Mouse (Mus musculus) T-helper 17 cell (primary cell): ENCODE results near the gene Zbtb25.

Experiments
- in situ Hi-C, 2 experiments: fragments of 300-600 bp; cut with MboI, MseI; formaldehyde crosslinking; loops; 1 replicate in 1 of 2; 2 replicates in 1 of 2; pipeline ENCODE4 v1.15.1; 2025; ENCODE audit warnings: high pct_unique_total_duplicates in 2 of 2

Gene Zbtb25

DNA sequence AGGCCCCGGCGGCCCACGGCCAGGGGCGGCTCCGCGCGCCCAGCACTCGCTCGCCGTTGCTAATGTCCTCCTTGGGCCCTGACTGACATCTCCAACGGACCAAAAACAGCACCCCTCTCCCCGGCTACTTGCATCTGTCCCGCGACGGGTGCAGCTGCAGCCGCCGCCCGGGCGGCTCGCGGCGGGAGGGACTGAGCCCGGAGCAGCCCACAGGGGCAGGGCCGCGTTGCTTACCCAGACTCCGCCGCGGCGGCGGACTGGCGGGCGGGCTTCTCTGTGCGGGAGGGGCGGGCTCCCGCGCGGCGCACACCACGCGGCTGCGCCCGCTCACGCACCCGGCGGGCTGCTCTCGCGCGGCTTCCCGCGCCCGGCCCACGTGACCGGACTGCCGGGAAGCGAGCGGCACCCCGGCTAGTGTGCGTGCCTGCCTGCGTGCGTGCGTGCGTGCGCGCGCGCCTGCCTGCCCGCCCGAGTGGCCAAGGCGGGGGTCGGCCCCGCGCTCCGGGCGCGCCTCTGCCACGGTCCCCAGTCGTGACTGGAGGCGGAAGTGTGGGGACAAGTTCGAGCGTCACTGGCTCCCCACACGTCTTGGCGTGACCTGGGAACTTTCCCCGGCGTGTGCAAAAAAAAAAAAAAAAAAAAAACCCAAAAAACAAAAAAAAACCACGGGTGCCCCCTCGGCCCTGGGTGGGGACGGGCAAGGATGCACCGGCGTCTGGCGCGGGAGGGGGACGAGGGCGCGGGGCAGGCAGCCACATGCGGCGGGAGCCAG lies at the start of gene Zbtb25:
Gene Zbtb25 (minus strand): TSS at position 397 of the 772 bp plus-strand sequence.
- in situ Hi-C loops: loop anchor here in 1 of 2 experiments (25.0 kb wide), 1 partner anchor 1082 kb away; no protein-coding TSS in a partner anchor

DNA sequence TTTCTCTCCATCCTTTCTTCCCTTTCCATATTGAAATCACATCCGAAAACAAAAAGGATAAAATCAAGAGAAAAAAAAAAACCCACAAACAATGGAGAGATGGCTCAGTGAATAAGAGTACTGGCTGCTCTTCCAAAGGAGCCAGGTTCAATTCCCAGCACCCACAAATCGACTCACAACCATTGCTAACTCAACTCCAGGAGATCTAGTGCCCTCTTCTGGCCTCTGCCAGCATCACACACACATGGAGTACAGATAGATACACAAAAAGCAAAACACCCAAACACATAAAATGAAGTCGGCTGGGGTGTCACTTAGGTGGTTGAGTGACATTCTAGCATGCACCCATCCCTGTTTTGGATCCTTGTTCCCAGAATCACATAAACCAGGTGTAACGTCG lies 48.9 kb upstream of the Zbtb25 start:
- in situ Hi-C loops: no loop called here

DNA sequence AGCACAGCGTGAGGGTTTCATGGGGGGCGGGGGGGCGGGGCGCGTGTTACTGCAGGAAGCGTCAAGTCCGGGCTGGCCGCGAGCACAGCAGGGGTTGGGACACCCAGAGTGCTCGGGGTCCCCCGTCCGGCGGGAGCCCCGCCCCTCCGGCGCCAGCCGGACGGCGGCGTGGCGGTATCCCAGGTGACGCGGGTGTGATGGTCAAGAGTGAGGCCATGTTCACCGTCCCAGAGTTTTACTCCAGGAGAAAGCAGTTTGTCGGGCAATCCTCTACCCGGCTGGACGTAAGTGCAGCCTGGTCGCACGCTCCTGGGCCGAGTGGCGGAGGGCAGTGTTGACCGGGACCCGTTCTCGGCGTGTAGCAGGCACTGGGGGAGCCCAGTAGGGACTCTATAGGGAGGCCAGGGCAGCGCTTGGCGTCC lies 48.0 kb upstream of the Zbtb25 start, which contains the start of gene Ppp1r36:
Gene Ppp1r36 (plus strand): TSS at position 106 of the 422 bp plus-strand sequence.
- in situ Hi-C loops: no loop called here

DNA sequence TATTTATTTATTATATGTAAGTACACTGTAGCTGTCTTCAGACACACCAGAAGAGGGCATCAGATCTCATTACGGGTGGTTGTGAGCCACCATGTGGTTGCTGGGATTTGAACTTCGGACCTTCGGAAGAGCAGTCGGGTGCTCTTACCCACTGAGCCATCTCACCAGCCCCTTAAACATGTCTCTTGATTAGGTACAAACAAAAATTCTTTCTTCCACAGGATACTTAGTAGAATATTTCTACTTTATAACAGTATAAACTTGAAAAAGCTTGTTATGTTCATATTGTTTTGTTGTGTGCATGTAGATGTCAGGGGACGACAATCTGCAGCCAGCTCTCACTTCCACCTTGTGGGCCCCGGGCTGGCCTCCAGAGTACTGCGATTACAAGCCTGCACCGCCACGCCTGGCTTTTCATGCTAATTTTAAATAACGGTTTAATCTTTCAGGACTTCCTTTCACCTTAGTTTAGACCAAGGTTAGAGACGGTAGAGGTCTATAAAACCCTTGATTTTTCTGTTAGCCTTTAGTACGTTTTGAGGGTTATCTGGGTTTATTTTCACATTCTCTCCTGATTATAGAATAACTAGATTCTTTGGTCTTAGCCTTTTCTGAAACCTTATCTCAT lies 46.1 kb upstream of the Zbtb25 start:
- in situ Hi-C loops: no loop called here

DNA sequence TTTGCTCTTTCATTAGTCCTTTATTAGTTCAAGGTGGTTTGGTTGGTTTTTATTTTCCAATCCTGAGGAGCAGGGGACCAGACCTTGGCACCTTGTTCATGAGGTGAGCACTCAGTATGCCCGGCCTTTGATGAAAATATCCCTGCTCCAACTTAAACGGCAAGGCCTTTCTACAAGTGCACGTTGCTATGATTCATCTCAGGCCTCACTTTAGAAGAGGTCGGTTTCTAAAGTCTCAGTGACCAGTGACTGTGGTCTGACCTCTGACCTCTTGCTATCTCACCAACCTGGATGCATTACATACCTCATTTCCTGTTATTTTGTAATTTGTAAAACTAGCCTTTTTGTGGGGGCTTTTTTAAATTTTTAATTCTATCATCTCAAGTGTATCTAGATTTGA lies 39.8 kb upstream of the Zbtb25 start:
- in situ Hi-C loops: no loop called here

DNA sequence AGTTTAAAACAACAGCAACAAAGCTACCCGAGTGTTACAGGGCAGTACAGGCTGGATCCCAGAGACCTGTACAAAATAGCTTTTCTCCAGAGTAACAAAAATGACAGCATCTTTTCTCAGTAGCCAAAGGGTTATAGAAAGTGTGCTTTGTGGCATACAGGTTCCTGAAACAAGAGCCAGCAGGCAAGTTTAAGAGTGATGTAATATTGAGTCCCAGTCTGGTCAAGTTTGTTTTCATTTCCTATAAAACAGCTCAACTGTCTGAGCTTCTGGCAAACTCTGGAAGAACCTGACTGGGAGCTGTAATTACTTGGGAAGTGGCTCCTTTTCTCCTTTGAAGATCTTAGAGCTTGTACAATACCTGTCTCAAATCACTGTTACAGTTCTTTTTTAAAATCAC lies 37.8 kb upstream of the Zbtb25 start:
- in situ Hi-C loops: no loop called here

DNA sequence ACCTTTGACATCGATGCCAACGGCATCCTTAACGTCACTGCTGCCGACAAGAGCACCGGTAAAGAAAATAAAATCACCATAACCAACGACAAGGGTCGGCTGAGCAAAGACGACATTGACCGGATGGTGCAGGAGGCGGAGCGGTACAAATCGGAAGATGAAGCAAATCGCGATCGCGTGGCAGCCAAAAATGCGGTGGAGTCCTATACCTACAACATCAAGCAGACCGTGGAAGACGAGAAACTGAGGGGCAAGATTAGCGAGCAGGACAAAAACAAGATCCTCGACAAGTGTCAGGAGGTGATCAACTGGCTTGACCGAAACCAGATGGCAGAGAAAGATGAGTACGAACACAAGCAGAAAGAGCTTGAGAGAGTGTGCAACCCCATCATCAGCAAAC lies 36.6 kb upstream of the Zbtb25 start:
- in situ Hi-C loops: no loop called here

DNA sequence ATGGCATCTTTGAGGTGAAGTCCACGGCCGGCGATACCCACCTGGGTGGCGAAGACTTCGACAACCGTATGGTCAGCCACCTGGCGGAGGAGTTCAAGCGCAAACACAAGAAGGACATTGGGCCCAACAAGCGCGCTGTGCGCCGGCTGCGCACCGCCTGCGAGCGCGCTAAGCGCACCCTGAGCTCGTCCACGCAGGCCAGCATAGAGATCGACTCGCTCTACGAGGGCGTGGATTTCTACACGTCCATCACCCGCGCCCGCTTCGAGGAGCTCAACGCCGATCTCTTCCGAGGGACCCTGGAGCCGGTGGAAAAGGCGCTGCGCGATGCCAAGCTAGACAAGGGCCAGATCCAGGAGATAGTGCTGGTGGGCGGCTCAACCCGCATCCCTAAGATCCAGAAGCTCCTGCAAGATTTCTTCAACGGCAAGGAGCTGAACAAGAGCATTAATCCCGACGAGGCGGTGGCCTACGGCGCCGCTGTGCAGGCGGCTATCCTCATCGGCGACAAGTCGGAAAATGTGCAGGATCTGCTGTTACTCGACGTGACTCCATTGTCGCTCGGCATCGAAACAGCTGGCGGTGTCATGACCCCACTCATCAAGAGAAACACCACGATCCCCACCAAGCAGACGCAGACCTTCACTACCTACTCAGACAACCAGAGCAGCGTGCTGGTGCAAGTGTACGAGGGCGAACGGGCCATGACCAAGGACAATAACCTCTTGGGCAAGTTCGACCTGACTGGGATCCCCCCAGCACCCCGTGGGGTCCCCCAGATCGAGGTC lies 36.0 kb upstream of the Zbtb25 start:
- in situ Hi-C loops: no loop called here

DNA sequence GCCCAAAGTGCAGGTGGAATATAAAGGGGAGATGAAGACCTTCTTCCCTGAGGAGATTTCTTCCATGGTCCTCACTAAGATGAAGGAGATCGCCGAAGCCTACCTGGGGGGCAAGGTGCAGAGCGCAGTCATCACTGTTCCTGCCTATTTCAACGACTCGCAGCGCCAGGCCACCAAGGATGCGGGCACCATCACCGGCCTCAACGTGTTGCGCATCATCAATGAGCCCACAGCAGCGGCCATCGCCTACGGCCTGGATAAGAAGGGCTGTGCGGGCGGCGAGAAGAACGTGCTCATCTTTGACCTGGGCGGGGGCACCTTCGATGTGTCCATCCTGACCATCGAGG lies 35.4 kb upstream of the Zbtb25 start:
- in situ Hi-C loops: no loop called here

DNA sequence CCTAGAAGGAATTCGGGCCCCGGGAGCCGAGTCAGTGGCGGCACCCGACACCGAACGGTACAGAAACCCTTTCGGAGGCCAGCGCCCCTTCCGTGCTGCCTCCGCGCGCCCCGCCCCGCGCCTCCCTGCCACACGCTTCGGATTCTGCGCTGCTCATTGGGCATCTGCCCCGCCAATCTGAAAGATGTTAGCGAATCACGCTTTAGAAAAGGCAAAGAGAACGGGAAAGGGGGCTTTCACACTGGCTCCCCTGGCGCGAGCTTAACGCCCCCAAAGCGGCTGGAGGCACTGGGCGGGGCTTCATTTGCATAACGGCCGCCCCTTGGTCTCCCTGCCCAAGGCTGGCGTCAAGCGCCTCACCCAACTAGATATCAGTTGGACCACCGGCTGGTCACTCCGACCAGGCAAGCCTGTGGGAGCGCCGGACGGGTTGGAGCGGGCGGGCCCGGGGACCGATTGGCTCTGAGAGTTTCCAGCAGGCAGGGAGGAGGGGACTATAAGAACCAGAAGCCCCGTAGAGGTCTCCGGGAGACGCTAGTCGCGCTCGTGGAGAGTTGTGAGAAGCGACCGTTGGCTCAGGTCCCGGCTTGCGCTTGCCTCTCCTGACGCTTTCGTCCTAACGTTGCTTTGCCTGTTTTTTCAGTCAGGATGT lies 34.6 kb upstream of the Zbtb25 start, which contains the start of gene Hspa2:
Gene Hspa2 (plus strand): TSS at position 291 of the 652 bp plus-strand sequence.
- in situ Hi-C loops: no loop called here

DNA sequence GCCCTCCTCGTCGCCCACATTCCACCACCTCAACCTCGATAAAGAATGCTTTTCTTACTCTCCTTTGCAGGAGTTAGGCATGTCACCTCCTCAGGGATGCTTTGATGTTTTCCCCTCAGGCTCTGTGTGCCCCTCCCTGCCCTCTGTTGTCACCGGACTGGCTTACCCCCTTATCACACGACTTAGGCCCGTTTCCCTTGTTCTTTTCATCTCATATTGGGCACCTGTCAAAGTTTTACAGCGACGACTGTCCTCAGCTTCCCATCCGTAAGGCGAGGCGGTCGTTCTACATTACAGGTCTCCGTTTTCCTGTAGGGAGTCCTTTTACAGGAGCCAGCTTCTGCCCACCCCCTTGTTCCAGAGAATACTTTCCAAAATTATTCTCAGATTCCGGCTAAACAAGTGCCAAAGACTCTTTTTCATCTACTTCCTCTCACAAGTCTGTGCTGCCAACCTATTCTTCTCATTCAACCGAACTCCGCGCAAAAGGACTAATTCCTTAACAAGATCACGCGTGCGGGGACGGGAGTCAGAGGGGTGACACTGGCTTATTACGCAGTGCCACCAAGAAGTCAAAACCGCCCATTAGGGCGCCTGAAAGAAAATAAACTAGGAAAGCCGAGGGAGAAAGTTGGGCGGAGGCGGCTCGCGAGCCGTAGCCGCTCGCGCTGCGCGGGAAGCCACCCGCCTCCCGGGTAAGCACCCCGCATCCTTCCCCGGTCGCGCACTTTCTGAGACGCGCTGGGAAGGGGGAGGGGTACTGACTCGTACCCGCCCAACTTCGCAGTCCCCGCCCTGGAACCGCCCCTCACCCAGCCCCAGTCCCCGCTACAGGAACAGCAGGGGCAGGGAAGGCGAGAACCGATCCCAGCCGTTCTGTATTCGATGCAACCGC lies 33.8 kb upstream of the Zbtb25 start:
- in situ Hi-C loops: no loop called here

DNA sequence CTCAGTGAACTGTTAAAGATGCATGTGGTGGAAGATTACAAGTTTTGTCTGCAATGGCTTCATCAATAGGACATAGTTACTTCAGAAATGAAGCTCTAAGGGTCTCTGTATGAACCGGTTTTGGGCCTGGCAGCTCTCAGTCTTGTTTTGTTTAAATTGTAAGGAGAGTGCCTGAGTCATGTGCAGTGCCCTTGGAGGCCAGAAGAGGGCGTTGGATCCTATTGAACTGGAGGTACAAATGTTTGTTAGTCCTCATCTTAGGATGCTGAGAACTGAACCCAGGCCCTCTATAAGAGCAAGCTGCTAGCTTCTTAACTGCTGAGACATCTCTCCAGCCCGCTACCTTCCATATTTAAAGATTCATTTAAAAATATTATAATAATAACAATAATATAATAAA lies 32.3 kb upstream of the Zbtb25 start:
- in situ Hi-C loops: no loop called here

DNA sequence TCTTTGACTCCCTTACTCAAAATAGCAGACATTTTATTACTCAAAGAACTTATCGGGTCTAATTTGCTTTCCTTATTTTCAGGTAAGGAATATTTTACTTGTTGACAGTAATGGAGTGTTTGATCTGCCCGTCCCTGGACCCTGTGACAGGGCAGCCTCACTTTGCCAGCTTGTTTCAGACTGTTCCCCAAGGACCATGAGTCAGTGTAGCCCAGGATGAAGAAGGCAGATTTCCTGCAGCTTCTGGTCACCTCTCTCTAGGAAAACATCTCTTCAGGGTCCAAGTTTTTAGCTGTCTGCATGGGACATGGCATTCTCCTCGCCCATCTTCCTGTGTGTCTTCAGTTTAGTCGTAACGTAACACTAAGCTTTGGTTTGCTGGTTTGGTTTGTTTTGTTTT lies 27.9 kb upstream of the Zbtb25 start:
- in situ Hi-C loops: loop anchor here (5.0 to 10.0 kb wide), 2 partner anchors 65 to 722 kb away; no protein-coding TSS in a partner anchor

DNA sequence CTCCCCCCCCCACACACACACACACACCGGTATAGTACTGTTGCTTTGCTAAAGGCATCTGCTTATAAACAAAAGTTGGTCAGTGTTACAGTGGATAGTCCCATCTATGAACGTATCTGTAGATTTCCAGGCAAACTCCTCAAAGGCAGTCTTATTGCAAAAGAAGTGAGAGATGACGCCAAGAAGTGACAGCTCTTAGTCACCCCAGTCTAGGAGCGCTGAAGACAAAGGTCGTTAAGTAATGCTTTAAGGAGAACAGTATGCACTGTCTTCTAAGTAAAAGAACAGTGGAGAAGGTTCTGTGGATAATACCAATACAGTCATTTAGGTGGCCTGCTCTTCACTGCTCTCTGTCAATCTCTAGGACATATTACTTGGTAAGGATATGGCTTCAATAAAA lies 23.6 kb upstream of the Zbtb25 start:
- in situ Hi-C loops: loop anchor here in 1 of 2 experiments (10.0 kb wide), 1 partner anchor 718 kb away; no protein-coding TSS in a partner anchor

DNA sequence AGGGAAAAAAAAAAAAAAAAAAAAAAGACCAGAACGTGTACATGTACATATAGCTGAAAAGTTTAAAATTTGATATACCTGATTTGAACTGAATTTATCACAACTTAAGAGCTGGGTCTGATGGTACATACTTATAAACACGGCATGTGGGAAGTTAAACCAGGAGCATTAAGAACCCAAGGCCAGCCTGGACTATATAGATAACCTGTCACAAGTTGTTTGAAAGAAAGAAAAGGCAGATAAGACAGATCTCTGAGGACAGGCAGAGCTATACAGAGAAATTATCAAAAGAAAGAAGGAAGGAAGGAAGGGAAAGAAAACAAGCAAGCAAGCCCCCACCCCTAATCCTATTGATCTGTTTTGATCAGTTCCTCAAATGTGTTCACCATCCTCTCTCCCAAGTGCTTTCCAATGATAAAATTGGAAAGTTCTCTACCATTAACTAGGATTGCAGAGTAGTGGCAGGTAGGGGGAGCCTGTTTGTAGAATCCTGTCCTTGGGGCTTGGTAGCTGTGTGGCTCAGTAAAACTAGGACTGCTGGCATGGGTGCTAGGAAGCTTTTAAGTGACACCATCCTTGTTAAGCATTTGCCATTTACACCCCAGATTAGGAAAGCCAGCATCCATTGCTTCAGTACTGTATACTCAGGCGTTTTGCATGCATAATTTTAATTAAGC lies 22.3 kb upstream of the Zbtb25 start:
- in situ Hi-C loops: loop anchor here in 1 of 2 experiments (10.0 kb wide), 1 partner anchor 717 kb away; no protein-coding TSS in a partner anchor

DNA sequence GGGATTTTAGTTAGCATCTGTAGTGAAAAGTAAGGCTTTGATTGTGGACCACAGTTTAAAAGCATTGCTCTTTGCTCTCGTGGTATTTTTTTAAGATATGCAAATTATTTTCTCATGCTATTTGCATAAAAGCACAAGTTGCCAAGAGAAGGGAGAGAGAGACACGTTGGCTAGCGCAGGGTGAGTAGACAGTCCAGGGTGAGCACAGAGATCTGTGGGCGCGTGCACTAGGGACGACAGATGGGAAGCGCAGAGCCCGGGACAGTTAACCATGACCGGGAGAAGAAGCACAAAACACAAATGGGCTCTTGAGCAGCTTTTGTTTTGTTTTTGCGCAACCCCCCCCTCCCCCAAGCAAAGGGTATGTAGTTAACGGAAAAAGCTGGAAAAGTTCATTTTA lies 19.4 kb upstream of the Zbtb25 start:
- in situ Hi-C loops: no loop called here

DNA sequence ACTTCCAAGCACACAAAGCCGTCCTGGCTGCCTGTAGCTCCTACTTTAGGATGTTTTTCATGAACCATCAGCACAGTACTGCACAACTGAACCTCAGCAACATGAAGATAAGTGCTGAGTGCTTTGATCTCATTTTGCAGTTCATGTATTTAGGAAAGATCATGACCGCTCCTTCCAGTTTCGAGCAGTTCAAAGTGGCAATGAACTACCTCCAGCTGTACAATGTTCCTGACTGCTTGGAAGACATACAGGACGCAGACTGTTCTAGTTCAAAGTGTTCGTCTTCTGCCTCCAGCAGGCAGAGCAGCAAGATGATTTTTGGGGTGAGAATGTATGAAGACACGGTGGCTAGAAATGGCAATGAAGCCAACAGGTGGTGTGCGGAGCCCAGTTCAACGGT lies 15.9 kb upstream of the Zbtb25 start:
- in situ Hi-C loops: no loop called here

DNA sequence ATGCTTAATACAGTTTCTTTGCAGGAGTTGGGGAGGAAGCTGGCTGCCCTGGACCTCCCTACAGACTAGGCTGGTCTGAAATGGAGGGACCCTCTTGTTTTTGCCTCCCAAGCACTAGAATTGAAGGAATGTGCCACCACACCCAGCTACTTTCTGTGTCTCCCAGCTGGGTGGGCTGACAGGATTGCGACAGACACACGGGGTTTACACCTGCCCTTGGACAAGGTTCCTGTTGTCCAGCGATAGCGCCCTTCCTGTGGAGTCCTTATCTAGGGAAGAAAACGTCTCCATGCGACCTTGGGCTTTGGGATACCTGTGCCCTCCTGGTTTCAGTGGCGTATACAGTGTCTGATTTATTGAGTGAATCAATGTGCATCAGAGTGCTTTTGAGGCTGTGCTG lies 10.7 kb upstream of the Zbtb25 start:
- in situ Hi-C loops: no loop called here

DNA sequence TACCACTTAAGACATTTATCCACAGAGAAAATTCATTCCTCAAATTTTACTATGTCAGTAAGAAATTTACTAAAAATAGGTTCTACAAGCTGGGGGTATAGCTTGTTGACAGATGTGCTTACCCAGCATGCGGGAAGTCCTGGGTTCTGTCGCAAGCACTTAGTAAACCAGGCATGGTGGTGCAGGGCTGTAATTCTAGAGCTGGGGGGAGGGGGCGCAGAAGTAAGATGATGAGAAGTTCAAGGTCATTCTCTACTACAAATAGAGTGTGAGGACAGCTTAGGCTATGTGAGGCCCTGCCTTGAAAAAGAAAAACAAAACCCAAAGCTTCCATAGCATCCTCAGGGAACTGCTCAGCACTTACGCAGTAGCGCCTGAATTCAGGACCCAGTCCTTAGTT lies 9.2 kb upstream of the Zbtb25 start:
- in situ Hi-C loops: no loop called here

DNA sequence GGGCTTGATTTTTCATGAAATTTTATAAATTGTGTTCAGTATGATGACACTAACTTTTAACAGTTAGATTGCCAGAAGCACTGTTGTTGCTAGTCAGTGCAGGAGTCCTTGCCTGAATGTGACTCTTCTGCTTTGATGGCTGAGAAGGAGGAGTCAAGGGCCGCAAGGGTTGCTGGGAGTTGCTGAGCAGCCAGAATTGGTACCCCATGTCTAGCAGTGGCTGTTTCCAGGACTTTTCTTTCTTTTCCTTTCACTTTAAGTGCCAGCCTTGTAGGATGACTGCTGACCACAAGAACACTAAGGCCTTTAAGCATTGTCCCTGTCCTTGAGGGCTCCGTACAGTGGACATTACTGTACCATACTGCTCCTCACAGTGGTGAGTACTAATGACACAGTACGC lies 8.3 kb upstream of the Zbtb25 start:
- in situ Hi-C loops: no loop called here
